Mouse (Mus musculus): ENCODE results near the gene Tcf25.
"Not testable (repeated sequence)": the region's sequence is repeated elsewhere in the genome, so short reads cannot be mapped to it uniquely, and the experiment has no call there.

Tcf25 gene

DNA sequence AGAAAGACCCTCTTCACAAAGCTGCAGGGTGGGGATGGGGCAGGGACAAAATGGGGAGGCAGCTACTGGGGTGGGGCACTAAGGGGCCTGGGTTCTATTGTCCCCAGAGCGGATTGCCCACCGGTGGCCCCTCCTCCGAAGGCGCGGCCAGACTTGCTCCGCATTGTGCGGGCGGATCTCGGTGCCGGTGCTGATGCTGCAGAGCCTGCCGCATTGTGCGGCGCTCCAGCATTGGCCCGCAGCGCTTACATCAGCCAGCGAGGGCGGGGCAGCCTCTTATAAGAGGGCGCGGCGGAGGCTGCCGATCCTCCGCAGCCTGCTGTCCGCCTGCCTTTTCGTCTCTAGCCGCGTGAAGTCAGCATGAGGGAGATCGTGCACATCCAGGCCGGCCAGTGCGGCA, 37.7 kb downstream of the Tcf25 start, which contains the start of gene Tubb3:
Gene Tubb3, plus strand, starts transcription at position 179 of the 400 bp plus-strand sequence.
- peak; percentile 54 for DNase-seq (ENCODE audit: low read depth)

DNA sequence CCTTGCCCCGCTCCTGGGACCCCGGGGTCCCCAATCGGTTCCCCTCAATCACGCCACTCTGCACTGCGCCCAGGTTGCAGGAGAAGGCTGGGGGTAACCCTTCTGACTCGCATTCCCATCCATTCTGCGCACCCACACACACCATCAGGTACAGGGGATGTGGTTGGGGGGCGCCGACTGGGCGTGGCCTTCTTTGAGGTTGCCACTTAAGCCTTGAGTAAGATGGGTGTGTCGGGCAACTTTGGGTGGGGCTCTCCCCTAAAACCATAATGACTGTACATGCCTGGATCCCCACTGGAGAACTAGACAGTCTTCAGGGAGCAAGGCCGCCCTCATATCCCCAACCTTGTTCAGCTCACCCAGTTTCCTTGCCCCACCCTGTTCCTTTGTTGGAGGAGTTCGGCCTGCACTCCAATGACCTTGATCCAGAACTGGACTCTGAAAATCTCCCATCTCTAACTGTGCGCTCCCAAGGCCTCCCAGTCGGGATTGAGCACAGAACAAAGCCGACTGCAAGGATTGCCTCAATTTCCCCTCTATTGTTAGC, 38.3 kb downstream of the Tcf25 start:
- DNase-seq (ENCODE audit: low read depth) = no peak

DNA sequence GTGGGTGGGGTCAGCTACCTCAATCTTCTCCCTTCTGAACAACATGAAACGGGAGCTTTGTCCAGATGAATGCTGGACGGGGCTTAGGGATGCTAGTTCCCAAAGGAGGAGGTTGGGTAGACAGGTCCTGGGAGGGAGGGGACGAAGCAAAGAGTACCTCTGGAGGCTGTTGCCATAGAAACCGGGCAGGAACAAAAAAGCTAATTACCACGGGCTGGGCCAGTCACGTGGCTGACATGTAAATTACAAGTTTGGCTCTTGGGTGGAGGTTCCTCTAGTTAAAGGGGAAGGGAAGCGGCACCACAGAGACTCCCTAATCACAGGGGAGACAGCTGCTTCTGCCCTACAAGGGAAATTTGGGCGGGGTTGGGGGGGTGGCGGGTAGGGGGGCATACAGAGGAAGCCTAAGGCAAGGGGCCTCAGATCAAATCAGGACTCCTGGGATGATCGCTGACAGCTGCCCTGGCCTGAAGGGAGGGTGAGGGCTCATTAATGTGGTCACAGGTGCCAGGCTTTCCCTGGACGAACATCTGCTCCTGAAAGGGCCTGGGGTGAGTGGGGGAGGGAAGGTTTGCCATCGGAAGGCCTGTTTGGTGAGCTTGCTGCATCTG, 39.1 kb downstream of the Tcf25 start:
- no peak for DNase-seq (ENCODE audit: low read depth)

DNA sequence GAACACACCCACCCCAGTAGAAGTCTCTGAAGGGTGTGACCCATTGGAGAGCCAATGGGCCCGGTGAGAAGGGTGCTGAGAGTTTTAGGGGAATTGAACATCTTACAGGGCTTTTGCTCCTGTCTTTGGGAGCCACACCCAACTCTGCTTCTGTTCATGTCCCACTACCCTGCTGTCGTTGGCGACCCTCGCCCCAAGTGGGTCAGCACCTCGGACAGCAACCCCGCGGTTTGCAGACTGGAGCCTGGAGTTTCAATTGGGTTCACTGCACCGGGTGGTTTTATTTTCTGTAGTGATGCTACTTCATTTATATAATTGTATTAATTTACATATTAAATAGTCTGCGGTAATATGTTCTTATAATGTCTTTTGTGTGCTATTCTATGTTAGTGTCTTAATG, 40.7 kb downstream of the Tcf25 start:
- no peak for DNase-seq (ENCODE audit: low read depth)

DNA sequence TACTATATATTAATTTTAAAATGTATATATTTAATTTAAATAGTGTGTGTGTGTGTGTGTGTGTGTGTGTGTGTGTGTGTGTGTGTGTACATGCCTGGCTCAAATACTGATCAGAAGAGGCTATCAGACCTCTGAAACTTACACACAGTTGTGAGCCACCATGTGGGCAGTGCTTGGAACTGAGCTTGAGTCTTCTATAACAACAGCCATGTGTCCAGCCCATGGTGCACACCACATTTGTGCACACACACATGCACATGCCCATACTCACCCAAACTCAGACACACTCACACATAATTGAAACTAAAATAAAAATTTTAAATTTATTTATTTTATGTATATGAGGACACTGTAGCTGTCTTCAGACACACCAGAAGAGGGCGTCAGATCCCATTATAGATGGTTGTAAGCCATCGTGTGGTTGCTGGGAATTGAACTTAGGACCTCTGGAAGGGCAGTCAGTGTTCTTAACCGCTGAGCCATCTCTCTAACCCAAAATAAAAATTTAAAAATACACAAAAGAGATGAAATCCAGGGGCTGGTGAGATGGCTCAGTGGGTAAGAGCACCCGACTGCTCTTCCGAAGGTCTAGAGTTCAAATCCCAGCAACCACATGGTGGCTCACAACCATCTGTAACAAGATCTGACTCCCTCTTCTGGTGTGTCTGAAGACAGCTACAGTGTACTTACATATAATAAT, 41.6 kb downstream of the Tcf25 start:
- not testable (repeated sequence) for DNase-seq (ENCODE audit: low read depth)

DNA sequence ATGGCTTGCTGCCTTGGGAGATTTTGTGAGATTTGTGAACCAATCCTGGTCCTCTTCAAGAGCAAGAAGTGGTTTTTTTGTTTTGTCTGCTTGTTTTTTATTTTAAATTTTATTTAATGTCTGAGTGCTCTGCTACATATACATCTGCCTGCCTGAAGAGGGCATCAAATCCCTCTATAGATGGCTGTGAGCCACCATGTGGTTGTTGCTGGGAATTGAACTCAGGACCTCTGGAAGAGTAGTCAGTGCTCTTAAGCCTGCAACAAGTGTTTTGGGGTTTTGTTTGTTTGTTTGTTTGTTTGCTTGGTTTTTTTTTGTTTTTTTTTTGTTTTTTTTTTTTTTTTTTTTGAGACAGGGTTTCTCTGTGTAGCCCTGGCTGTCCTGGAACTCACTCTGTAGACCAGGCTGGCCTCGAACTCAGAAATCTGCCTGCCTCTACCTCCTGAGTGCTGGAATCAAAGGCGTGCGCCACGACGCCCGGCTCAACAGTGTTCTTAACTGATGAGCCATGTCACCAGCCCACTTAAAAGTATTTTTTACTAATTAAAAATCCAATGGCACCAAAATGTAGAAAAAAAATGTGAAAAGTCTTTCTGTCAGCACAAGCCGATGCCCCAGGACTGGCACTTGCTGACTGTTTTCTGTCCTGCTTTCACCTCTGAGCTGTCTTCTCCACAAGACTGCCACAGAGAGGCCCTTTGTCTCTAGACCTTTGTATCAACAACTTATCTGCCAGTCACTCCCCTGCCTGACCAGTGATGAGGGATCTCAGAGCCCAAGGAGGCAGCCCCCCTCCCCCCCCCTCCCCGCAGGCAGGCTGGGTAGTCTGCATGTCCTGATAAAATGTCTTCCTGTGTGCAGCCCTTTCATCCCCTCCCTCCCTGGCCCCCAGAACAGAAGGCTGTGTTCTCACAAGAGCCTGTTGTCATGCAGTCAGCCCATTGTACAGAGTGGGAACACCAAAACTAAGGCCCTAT, 42.7 kb downstream of the Tcf25 start:
- DNase-seq (ENCODE audit: low read depth) = peak; percentile 66

DNA sequence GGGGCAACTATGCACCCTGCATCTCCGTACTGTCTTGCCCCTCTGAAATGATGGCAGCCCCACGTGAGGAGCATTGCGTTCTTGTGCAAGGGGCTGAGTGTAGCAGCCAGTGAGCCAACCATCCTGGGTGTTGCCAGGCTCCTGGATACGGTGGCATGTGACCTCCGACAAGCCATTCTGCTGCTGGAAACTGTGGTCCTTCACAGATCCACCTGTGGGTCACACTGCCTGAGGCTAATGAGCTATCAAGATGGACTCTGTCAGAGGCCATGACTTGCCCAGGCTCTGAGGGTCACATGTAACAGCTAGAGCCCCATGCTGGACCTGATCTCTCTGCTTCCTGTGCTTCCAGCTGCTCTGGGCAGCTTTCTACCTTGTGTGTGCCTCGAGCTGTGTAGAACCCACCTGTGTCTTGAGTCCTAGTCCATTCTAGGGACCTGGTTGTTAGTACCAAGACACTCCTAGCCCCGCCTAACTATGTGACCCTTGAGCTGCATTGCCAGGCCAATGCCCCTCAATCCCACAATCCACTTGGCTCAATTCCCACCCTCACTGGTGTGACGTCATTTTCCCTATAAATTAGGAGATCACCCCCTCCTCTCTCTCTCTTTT, 43.5 kb downstream of the Tcf25 start:
- DNase-seq (ENCODE audit: low read depth) = no peak

DNA sequence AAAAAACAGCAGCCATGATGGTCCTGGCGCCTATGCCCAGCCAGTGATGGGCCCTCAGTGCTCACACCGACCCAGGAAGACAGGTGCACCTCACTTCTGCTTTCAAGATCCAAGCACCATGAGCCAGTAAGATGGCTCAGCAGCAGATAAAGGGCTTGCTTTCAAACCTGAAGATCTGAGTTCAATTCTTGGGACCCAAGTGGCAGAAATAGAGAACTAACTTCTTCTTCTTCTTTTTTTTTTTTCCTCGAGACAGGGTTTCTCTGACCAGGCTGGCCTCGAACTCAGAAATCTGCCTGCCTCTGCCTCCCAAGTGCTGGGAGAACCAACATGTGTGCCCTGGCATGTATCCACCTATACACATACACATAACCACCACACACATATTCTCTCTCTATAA, 46.2 kb downstream of the Tcf25 start:
- DNase-seq (ENCODE audit: low read depth) = peak; percentile 0

DNA sequence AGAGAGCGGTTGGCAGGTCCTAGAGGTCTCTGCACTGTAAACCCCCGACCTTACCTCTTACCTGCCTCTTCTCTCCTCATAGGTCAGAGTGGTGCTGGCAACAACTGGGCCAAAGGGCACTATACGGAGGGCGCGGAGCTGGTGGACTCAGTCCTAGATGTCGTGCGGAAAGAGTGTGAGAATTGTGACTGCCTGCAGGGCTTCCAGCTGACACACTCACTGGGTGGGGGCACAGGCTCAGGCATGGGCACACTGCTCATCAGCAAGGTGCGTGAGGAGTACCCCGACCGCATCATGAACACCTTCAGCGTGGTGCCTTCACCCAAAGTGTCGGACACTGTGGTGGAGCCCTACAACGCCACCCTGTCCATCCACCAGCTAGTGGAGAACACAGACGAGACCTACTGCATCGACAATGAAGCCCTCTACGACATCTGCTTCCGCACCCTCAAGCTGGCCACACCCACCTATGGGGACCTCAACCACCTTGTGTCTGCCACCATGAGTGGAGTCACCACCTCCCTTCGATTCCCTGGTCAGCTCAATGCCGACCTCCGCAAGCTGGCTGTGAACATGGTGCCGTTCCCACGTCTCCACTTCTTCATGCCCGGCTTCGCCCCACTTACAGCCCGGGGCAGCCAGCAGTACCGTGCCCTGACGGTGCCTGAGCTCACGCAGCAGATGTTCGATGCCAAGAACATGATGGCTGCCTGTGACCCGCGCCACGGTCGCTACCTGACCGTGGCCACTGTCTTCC, 47.1 kb downstream of the Tcf25 start:
- DNase-seq (ENCODE audit: low read depth) = no peak

DNA sequence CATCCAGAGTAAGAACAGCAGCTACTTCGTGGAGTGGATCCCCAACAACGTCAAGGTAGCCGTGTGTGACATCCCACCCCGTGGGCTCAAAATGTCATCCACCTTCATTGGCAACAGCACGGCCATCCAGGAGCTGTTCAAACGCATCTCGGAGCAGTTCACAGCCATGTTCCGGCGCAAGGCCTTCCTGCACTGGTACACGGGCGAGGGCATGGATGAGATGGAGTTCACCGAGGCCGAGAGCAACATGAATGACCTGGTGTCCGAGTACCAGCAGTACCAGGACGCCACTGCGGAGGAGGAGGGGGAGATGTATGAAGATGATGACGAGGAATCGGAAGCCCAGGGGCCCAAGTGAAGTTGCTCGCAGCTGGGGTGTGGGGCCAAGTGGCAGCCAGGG, 47.8 kb downstream of the Tcf25 start:
- DNase-seq (ENCODE audit: low read depth) = no peak

DNA sequence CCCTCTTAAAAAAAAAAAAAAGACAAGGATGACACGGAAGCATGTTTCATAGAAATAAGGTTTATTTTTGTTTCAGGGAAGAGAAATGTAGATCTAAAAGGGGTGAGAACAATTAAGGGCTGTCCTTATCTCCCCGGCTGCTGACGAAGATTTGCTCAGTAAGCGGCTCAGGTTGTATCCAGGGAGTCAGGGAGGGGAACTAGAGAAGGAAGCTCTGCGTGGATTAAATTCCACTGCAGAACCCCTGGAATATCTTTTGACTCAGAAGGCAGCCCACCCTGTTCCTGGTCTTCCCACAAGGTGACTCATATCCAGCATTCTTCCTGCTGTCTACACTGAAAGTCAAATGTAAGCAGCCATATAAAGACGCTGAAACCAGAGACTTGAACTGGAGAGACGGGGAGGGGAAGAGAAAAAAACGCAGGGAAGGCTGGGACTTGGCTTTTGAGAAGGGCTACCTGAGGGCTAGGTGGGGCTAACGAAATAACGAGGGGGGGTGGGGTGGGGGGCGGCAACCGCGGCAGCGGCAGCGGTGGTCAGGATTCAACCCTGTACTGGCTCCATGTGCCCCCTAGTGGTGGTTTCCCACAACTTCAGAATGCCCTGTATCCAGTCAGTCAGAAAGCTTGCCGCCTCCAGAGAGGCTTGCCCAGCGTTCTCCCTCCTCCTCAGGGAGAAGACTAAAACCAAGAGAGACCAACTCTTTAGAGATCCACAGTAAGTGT, 48.7 kb downstream of the Tcf25 start:
- peak; percentile 88 for DNase-seq (ENCODE audit: low read depth)

DNA sequence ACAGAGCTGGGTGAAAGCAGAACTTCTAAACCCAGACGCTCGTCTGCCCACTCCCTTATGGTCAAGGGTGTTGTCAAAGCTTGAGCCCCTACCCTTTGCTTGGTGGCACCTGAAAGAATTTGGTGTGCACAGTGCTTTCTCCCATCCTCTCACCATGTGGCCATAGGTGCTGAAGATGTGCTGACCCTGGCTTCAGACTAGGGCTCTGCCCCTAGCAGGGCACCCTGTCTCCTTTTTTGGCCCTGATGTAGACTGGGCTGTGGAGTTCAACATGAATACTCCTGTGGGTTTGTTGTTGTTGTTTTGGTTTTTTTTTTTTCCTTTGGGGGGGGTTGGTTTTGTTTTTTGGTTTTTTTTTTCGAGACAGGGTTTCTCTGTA, 49.2 kb downstream of the Tcf25 start:
- no peak for DNase-seq (ENCODE audit: low read depth)

DNA sequence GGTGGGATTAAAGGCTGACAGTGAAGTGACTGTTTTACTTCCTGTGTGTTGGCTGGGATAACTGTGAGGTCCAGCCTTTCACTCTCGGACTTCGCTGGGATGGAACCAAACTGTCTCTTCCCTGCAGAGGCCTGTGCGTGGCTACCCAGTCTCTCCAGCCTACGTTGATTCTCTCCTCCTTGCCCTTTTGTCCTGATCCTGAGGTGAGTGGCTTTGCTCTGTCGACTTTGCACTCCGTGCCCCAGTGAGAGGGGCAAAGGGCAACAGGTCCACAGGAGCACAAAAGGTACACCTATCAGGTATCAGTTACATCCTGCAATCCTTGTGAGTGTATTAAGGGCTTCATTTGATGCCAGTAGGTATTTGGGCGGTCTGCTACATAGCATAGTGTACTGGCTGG, 49.9 kb downstream of the Tcf25 start, which contains the start of gene Def8:
Gene Def8, plus strand, starts transcription at position 87 of the 400 bp plus-strand sequence.
- no peak for DNase-seq (ENCODE audit: low read depth)

DNA sequence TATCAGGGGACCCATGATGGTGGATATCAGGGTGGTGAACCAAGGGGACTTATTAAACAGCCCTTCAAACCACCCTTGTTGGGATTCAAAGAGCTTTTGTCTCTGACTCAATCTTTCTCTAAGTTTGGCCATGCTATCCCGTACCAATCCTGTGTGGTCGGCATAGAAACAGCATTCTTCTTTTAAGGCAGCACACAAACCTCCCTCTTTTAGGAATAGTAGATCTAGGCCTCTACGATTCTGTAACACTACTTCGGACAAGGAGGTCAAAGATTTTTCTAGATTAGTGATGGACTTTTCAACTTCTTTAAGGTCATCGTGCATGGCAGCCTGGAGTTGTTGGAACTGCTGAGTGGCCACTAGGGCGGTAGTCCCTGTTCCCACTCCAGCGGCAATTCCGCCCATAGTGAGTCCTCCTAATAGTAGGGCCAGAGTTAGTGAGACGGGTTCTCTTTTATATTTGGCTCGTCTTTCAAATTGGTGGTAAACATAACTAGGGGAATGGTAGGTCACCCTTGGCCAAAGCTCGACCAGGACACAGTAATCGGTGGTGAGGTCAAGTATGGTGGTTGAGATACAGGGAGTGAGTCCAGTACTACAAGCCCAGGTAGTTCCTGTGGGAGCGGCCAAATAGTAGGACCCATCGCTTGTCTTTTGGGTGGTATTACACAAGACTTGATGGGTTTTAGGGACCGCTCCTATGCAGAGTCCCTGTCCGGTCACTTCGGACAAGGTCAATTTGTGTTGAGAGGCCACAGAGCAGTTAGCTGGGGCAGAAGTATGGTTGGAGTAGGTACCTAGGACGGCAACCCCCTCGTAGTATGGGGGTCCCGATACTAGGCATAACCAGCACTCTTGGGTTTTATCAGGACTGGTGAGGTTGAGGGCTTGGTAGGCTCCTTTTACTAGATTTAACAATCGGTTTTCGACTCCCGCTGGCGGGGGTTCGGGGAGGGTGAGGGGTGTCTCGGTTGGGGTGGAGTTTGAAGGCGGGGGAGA, 53.3 kb downstream of the Tcf25 start:
- no peak for DNase-seq (ENCODE audit: low read depth)

DNA sequence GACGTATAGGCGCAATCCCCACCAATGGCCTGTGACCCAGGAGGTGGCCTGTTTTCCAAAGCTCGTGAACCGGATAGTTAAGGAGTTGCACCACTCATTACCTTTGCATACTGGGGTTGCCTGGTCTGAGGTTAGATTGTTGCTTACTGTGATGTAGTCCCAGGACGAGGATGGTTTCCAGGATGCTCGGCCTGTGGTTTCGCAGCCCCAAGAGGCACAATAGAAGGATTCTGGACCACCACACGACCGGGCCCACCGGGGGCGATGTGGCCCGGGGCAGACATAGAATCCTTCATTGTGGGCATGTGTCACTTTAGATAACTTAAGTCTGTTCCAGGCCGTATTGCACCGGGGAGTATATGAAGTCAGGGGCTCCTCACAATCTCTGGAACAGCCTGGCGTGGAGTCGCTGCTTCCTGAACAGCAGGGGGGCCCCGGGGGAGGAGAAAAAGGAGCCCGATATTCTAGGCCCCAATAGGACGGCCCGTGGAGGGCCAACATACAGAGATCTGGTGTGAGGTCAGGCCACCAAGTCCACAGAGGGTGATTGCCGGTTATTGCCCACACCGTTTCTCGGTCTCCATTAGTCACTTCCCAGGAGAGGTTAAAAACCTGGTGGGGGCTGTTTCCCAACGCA, 54.2 kb downstream of the Tcf25 start:
- no peak for DNase-seq (ENCODE audit: low read depth)

DNA sequence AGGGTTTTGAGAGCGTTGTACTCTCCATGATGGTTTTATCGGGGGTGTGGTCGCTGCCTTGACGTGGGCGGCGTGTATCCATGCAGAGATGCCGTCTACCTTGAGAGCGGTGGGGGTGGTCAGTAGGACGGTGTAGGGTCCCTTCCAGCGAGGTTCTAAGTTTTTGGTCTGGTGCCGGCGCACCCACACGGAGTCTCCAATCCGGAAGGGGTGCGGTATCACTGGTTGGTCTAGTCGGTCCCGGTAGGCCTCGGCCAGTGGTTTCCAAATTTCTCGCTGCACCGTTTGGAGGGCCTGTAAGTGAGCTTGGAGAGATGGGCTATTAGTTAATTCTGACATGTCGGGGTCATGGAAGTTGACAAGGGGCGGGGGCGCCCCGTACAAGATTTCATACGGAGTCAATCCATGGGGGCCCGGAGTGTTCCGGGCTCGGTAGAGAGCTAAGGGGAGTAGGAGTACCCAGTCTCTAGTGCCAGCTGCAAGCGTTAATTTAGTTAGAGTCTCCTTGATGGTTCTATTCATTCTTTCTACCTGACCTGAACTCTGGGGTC, 54.9 kb downstream of the Tcf25 start:
- DNase-seq (ENCODE audit: low read depth) = no peak

DNA sequence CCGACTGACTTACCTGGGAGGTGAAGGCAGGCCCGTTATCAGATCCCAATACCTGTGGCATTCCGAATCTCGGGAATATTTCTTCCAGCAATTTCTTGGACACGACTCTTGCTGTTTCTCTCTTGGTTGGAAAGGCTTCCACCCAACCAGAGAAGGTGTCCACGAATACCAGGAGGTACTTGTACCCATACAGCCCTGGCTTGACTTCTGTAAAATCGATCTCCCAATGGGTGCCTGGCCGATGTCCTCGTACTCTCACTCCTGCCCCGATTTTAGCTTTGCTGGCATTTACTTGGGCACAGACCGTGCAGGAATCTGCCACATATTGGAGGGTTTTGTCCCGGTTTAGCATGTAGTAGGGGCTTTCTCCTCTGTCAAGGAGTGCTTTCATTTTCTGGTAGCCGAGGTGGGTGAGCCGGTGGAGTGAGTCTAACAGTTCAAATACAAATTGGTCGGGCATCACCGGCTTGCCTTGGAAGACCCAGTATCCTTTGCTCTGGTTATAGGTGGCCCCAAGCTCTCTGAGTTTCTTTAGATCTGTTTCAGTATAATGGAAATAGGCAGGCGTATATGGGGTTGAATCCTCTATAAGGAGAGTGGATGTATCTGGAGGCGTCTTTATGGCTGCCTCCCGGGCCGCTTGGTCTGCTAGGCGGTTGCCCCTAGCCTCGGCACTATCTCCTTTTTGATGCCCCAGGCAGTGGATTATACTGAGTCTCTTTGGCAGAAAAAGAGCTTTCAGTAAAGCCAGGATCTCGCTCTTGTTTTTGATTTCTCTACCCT, 55.6 kb downstream of the Tcf25 start:
- DNase-seq (ENCODE audit: low read depth) = no peak

DNA sequence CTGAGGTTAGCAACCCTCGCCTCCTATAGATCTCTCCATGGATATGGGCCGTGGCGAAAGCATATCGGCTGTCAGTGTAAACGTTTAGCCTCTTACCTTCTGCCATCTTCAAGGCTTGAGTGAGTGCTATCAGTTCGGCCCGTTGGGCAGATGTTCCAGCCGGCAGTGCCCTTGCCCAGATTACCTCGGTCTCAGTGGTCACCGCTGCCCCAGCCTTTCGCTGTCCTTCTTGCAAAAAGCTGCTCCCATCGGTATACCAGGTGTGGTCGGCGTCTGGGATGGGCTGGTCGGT, 56.1 kb downstream of the Tcf25 start:
- DNase-seq (ENCODE audit: low read depth) = not testable (repeated sequence)

All from NIH3T3 (cell line).